Mouse (Mus musculus) central nervous system, embryonic 11.5 days (tissue): ENCODE results near the gene Polr3h. TPM values are rescaled to one million over a fixed set of nuclear protein-coding genes. Genes with fewer than 3 reads are reported as not detected.

Experiments used
- polyA plus RNA-seq: library from polyadenylated mRNA; depleted of rRNA; stranded (reverse); fragments of >200 nt; gene quantifications from 2 replicates; pipeline ENCODE4 v1.2.3, GENCODE M21; 2012; rRNA removed

The Polr3h gene
- 22.2 and 24.0 TPM in 2 replicates for polyA plus RNA-seq

DNA sequence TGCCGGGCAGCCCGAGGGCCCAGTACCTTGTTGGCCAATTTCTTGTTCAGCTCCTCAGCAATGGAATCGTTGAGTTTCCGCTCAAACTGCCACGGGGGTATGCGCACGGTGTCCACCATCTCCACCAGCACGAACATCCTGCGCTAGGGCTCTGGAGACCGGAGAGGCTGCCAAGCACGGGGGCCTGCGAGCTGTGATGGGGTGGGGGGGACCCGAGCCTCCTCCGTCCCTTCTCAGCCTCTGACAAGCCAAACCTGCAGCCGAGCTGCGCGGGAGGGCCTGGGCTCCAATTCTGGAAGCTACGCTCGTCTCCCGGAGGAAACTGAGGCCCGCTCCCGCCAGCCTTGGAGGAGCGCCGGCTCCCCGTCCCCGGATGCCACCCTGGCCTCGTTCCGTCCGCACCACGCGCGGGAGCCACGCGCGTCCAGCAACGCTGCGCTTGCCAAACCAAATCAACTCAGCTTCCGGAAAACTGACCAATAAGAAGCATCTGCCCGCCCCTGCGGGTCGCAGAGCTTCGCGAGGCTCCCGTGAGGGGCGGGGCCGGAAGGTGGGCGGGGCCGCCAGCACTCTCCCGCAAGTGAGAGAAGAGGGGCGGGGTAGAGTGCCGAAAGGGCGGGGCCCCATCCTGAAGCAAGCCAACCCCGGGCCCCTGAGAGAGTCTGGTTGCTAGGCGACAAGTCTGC lies at the start of gene Polr3h:
Polr3h (minus strand) TSS at position 481 of the 686 bp plus-strand sequence.

DNA sequence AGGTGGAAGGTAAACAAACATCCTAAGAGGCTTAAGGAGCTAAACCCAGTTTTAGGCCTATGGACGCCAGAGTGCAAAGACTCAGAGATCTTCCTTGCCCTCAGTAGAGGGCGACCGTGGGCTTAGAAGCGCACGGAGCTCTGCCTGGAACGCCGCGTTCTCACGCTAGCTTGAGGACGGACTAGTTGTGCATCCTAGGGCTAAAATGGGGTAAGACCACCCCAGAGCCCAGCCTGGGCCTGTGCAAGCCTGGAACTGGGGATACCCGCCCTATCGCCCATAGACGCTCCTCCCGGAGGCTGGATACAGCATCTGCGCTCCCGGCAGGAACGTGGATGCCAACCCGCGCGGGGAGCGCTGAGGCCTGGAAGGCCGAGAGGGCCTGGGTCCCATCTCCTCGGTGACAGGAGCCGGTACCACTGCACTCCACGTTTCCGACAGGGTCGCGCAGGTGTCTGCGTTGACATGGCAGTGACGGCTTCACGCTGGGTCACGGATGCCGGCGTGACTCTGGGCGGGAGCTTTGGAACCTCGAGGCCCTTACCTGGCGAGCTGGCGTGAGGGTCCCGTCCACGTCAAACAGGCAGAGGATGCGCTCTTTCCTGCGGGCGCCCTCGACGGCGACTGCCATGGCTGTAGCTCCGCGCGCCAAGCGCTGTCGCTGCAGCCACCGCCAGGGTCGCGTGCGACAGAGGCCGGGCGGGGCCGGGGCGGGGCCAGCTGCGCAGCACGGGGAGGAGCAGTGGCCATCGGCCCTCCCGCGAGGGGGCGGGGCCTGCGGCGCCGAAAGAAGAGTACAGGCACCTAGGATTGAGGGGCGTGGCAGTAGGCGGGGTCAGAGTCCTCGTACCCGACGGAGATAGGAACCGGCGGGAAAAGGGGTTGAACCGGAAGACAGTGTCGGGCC lies 34.4 kb upstream of the Polr3h start, which contains the start of gene Pmm1:
Pmm1 (minus strand) TSS at position 760 of the 907 bp plus-strand sequence.

DNA sequence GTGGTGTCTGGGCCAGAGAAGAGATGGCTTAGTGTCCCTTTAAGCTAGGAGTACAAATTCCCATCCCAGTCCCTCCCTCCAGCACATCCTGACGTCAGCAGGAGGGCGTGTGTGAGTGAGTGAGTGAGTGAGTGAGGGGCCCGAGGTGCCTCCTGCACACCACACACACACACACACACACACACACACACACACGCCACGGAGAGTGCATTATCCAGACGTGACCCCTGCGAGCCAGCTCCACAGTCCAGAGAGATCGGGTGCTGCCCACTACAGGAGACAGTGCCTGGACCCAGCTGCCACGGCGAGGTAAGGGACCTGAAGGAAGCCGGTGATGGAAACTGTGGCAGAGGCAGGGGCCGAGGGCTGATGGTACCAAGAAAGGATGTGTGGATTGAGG lies 10.6 kb upstream of the Polr3h start, which contains the start of gene Csdc2:
Csdc2 (plus strand) TSS at position 81 of the 400 bp plus-strand sequence.

DNA sequence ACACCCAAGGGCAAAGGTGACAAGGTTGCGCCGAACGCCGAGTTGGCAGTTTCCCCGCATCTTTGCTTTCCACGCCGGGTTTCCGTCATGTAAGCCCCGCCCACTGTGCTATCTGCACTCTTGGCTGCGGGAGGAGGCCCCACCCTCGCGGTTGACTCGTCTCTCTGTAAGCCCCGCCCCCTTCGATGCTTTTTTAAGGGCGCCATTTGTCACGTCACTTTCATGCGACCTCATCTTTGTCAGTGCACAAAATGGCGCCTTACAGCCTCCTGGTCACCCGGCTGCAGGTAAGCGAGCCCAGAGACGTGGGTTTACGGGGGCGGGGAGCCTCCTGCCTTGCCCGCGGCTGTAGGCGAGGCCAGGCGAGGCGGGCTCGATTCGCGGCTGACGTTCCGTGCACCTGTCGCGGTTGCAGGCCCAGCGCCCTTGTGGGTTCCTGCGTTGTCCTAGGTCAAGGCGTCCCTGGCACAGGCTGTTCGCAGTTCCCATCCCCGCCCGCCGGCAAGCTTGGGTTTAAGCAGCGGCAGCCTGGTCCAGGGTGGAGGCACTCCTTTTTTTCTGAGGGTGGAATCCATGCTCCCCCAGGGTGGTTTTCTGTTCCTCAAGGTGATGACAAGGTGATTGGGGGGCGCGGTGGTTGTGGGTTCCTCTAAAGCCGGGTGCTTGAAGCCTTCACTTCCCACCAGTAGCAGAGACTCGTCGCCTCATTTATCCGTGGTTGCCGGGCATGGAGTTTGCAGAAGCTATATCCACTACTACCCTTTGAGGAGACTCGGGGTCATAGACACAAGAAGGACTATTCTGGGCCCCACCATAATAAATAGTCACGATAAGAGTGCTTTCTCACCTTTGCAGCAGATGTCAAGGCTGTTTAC lies 53.5 kb downstream of the Polr3h start, which contains the start of gene Aco2:
Aco2 (plus strand) TSS at position 48 of the 875 bp plus-strand sequence.

GRCm38 (mm10) chr15:81871604-81872261 lies 54.3 kb downstream of the Polr3h start, which contains the start of gene Phf5a:
Phf5a (minus strand) TSS chr15:81871911.

GRCm38 (mm10) chr15:81858517-81859329 lies 67.3 kb downstream of the Polr3h start, which contains the start of gene Tob2:
Tob2 (minus strand) TSS chr15:81858796.

Other genes with a start within 250 kb of the Polr3h start
- 1.3 and 2.0 TPM in 2 replicates for gene Chadl, start 229.0 kb downstream of the Polr3h start, polyA plus RNA-seq
- gene Zc3h7b, start 181.2 kb downstream of the Polr3h start, polyA plus RNA-seq: 57.9 and 65.1 TPM in 2 replicates
- gene Rangap1, start 180.7 kb downstream of the Polr3h start, polyA plus RNA-seq: 112 and 211 TPM in 2 replicates
- gene Tef, start 123.8 kb downstream of the Polr3h start, polyA plus RNA-seq: 30.6 and 34.0 TPM in 2 replicates
- gene Tob2, start 67.4 kb downstream of the Polr3h start, polyA plus RNA-seq: 15.6 and 16.6 TPM in 2 replicates
- gene Phf5a, start 54.3 kb downstream of the Polr3h start, polyA plus RNA-seq: 134 and 140 TPM in 2 replicates
- 153 and 168 TPM in 2 replicates for gene Aco2, start 53.9 kb downstream of the Polr3h start, polyA plus RNA-seq
- 11.6 and 15.1 TPM in 2 replicates for gene Csdc2, start 10.5 kb upstream of the Polr3h start, polyA plus RNA-seq
- gene Pmm1, start 34.7 kb upstream of the Polr3h start, polyA plus RNA-seq: 37.8 and 50.3 TPM in 2 replicates
- not detected in 2 replicates for gene 1700029P11Rik, start 54.3 kb upstream of the Polr3h start, polyA plus RNA-seq
- 39.3 and 44.3 TPM in 2 replicates for gene Xrcc6, start 61.6 kb upstream of the Polr3h start, polyA plus RNA-seq
- gene Desi1, start 107.6 kb upstream of the Polr3h start, polyA plus RNA-seq: 20.3 and 29.7 TPM in 2 replicates
- gene Snu13, start 121.4 kb upstream of the Polr3h start, polyA plus RNA-seq: 88.9 and 164 TPM in 2 replicates
- gene 4930407I10Rik, start 132.9 kb upstream of the Polr3h start, polyA plus RNA-seq: 0.01 TPM in 1 of 2 replicates, not detected in the other
- gene Mei1, start 143.8 kb upstream of the Polr3h start, polyA plus RNA-seq: 0.06 and 0.10 TPM in 2 replicates
- gene Ccdc134, start 201.7 kb upstream of the Polr3h start, polyA plus RNA-seq: 23.7 and 25.0 TPM in 2 replicates
- 120 and 126 TPM in 2 replicates for gene Srebf2, start 220.9 kb upstream of the Polr3h start, polyA plus RNA-seq